Mouse (Mus musculus) hindbrain, embryonic 12.5 days (tissue): ENCODE measurements around the gene Cish. TPM values are rescaled to one million over a fixed set of nuclear protein-coding genes. Genes with fewer than 3 reads are reported as not detected.

Source experiments
- ATAC-seq: fragments of 200-750 bp; cut with Nextera tagmentation; 2 replicates; pipeline ENCODE4 v1.8.0; 2017; ENCODE audit warnings: moderate TSS enrichment; ENCODE audit not compliant: low FRiP score
- H3K27ac ChIP-seq: fragments of 300-500 bp; sonication (generic); 2 replicates; pipeline ENCODE4 v1.5.1; 2016; ENCODE audit warnings: mild to moderate bottlenecking
- H3K27me3 ChIP-seq: fragments of 300-500 bp; sonication (generic); 2 replicates; pipeline ENCODE4 v1.6.1; 2016; ENCODE audit warnings: mild to moderate bottlenecking
- H3K36me3 ChIP-seq: fragments of 300-500 bp; sonication (generic); 2 replicates; pipeline ENCODE4 v1.6.1; 2016; ENCODE audit warnings: mild to moderate bottlenecking
- H3K4me1 ChIP-seq: fragments of 300-500 bp; sonication (generic); 2 replicates; pipeline ENCODE4 v1.6.1; 2016
- H3K4me2 ChIP-seq: fragments of 300-500 bp; sonication (generic); replicated peaks from 2 replicates; pipeline ENCODE4 v1.6.1; 2016; ENCODE audit warnings: mild to moderate bottlenecking
- H3K4me3 ChIP-seq: fragments of 300-500 bp; sonication (generic); 2 replicates; pipeline ENCODE4 v1.5.1; 2016; ENCODE audit warnings: mild to moderate bottlenecking
- H3K9ac ChIP-seq: fragments of 300-500 bp; sonication (generic); 2 replicates; pipeline ENCODE4 v1.6.1; 2016; ENCODE audit warnings: mild to moderate bottlenecking, moderate library complexity
- H3K9me3 ChIP-seq: fragments of 300-500 bp; sonication (generic); replicated peaks from 2 replicates; pipeline ENCODE4 v1.6.1; 2016; ENCODE audit warnings: mild to moderate bottlenecking
- WGBS: fragments of 180-500 bp; shearing (Covaris S2); methylation state at CpG from one replicate; pipeline ENCODE4 v1.1.7; 2016; 5-methylcytosine and 5-hydroxymethylcytosine counted together
- polyA plus RNA-seq: library from polyadenylated mRNA; unstranded; fragments of >200 nt; fragmentation: Nextera tagmentation; extraction: Ambion mirVana; gene quantifications from 2 replicates; pipeline ENCODE4 v1.2.1, GENCODE M21; 2016

Cish gene
- polyA plus RNA-seq, 1 experiment from 2014 or later, result 8.0 TPM

GRCm38 (mm10) chr9:107312811-107313584, 17.2 kb downstream of the Cish start:
- Histone ChIP-seq H3K36me3 (no peaks in the 10 kb centered on the region), H3K4me2 (no peak overlapping the region), H3K9ac (no peak overlapping the region), H3K4me3 (no peak overlapping the region), H3K4me1 (no peaks in the 10 kb centered on the region), H3K9me3 (no peaks in the 10 kb centered on the region), H3K27ac (no peak overlapping the region), H3K27me3 (no peaks in the 10 kb centered on the region)
- 72% methylated on average over 10 of the region's 10 CpGs for WGBS
- no peak for ATAC-seq

- Histone ChIP-seq H3K4me2 (no peak overlapping the region), H3K27ac (no peak overlapping the region), H3K36me3 (no peaks in the 10 kb centered on the region), H3K4me3 (no peak overlapping the region), H3K4me1 (no peaks in the 10 kb centered on the region), H3K9me3 (no peaks in the 10 kb centered on the region), H3K27me3 (no peaks in the 10 kb centered on the region), H3K9ac (no peak overlapping the region)
- whole genome bisulfite sequencing, result 70% methylated on average over 3 of the region's 3 CpGs
- no peak for ATAC-seq
Measured at GRCm38 (mm10) chr9:107313926-107314325, 18.1 kb downstream of the Cish start.

- ATAC-seq, result no peak
- H3K36me3 ChIP-seq, result no peaks in the 10 kb centered on the region
- no peaks in the 10 kb centered on the region for H3K9me3 ChIP-seq
- no peak overlapping the region for H3K27ac ChIP-seq
- no peaks in the 10 kb centered on the region for H3K27me3 ChIP-seq
- WGBS, result 73% methylated on average over 2 of the region's 2 CpGs
- no peaks in the 10 kb centered on the region for H3K4me1 ChIP-seq
- no peak overlapping the region for H3K4me2 ChIP-seq
- no peak overlapping the region for H3K4me3 ChIP-seq
- no peak overlapping the region for H3K9ac ChIP-seq
Measured at GRCm38 (mm10) chr9:107315791-107316190, 20.0 kb downstream of the Cish start.

GRCm38 (mm10) chr9:107322461-107323050, 26.7 kb downstream of the Cish start:
- Histone ChIP-seq H3K4me2 (no peak overlapping the region), H3K9ac (no peak overlapping the region), H3K4me3 (no peak overlapping the region), H3K4me1 (no peaks in the 10 kb centered on the region), H3K9me3 (no peaks in the 10 kb centered on the region), H3K27me3 (no peaks in the 10 kb centered on the region), H3K36me3 (peaks cover 6% of the 10 kb centered on the region; the same call in 1 of the 2 replicates), H3K27ac (no peak overlapping the region)
- 81% methylated on average over 8 of the region's 8 CpGs for WGBS
- ATAC-seq, result no peak

- H3K9ac ChIP-seq, result no peak overlapping the region
- ATAC-seq, result no peak
- 78% methylated on average over 6 of the region's 6 CpGs for WGBS
- no peak overlapping the region for H3K4me3 ChIP-seq
- no peaks in the 10 kb centered on the region for H3K9me3 ChIP-seq
- H3K4me2 ChIP-seq, result no peak overlapping the region
- no peaks in the 10 kb centered on the region for H3K27me3 ChIP-seq
- H3K36me3 ChIP-seq, result peaks cover 12% of the 10 kb centered on the region
- H3K4me1 ChIP-seq, result no peaks in the 10 kb centered on the region
- H3K27ac ChIP-seq, result no peak overlapping the region
Measured at GRCm38 (mm10) chr9:107323558-107323957, 27.7 kb downstream of the Cish start.

GRCm38 (mm10) chr9:107324799-107325561, 29.2 kb downstream of the Cish start:
- Histone ChIP-seq H3K27me3 (no peaks in the 10 kb centered on the region), H3K4me3 (no peak overlapping the region), H3K4me2 (no peak overlapping the region), H3K36me3 (peaks cover 15% of the 10 kb centered on the region), H3K9me3 (no peaks in the 10 kb centered on the region), H3K4me1 (no peaks in the 10 kb centered on the region), H3K9ac (no peak overlapping the region; the same call in 1 of the 2 replicates), H3K27ac (no peak overlapping the region)
- WGBS, result 55% methylated on average over 4 of the region's 4 CpGs
- no peak for ATAC-seq

- no peaks in the 10 kb centered on the region for H3K4me1 ChIP-seq
- H3K9ac ChIP-seq, result no peak overlapping the region
- no peak overlapping the region for H3K27ac ChIP-seq
- H3K36me3 ChIP-seq, result peaks cover 20% of the 10 kb centered on the region
- H3K4me3 ChIP-seq, result no peak overlapping the region
- no peaks in the 10 kb centered on the region for H3K9me3 ChIP-seq
- no peak overlapping the region for H3K4me2 ChIP-seq
- 86% methylated on average over 7 of the region's 7 CpGs for WGBS
- H3K27me3 ChIP-seq, result no peaks in the 10 kb centered on the region
- ATAC-seq, result no peak
Measured at GRCm38 (mm10) chr9:107325904-107326303, 30.1 kb downstream of the Cish start.

GRCm38 (mm10) chr9:107327879-107328620, 32.2 kb downstream of the Cish start:
- WGBS, result 88% methylated on average over 16 of the region's 16 CpGs
- H3K4me3 ChIP-seq, result no peak overlapping the region
- no peaks in the 10 kb centered on the region for H3K4me1 ChIP-seq
- H3K9me3 ChIP-seq, result no peaks in the 10 kb centered on the region
- H3K27me3 ChIP-seq, result no peaks in the 10 kb centered on the region
- no peak overlapping the region for H3K27ac ChIP-seq
- H3K4me2 ChIP-seq, result no peak overlapping the region
- peaks cover 28% of the 10 kb centered on the region for H3K36me3 ChIP-seq
- no peak for ATAC-seq
- no peak overlapping the region for H3K9ac ChIP-seq

GRCm38 (mm10) chr9:107330791-107331190, 35.0 kb downstream of the Cish start:
- H3K27me3 ChIP-seq, result no peaks in the 10 kb centered on the region
- peaks cover 32% of the 10 kb centered on the region for H3K36me3 ChIP-seq

GRCm38 (mm10) chr9:107333686-107334085, 37.9 kb downstream of the Cish start:
- Histone ChIP-seq H3K36me3 (peaks cover 18% of the 10 kb centered on the region; the same call in 1 of the 2 replicates), H3K4me1 (peaks cover 12% of the 10 kb centered on the region), H3K9me3 (no peaks in the 10 kb centered on the region), H3K9ac (no peak overlapping the region), H3K4me2 (no peak overlapping the region), H3K4me3 (no peak overlapping the region), H3K27ac (no peak overlapping the region), H3K27me3 (no peaks in the 10 kb centered on the region)
- 61% methylated on average over 2 of the region's 2 CpGs for WGBS
- ATAC-seq, result no peak

More at GRCm38 (mm10) chr9:107330791-107331190, 35.0 kb downstream of the Cish start:
- H3K4me3 ChIP-seq, result no peak overlapping the region
- H3K9ac ChIP-seq, result no peak overlapping the region
- 83% methylated on average over 6 of the region's 6 CpGs for WGBS
- no peak overlapping the region for H3K27ac ChIP-seq
- H3K9me3 ChIP-seq, result no peaks in the 10 kb centered on the region
- H3K4me1 ChIP-seq, result no peaks in the 10 kb centered on the region
- no peak overlapping the region for H3K4me2 ChIP-seq
- ATAC-seq, result no peak

- H3K9ac ChIP-seq, result no peak overlapping the region
- WGBS, result 88% methylated on average over 6 of the region's 6 CpGs
- H3K4me1 ChIP-seq, result peaks cover 14% of the 10 kb centered on the region
- no peak for ATAC-seq
- H3K36me3 ChIP-seq, result 0 out of 2 replicates have a peak, but pooled peaks cover 17% of the 10 kb centered on the region
- H3K27me3 ChIP-seq, result no peaks in the 10 kb centered on the region
- H3K4me3 ChIP-seq, result no peak overlapping the region
- H3K27ac ChIP-seq, result no peak overlapping the region
- H3K9me3 ChIP-seq, result no peaks in the 10 kb centered on the region
- no peak overlapping the region for H3K4me2 ChIP-seq
Measured at GRCm38 (mm10) chr9:107334356-107334755, 38.5 kb downstream of the Cish start.

GRCm38 (mm10) chr9:107335046-107335445, 39.2 kb downstream of the Cish start:
- H3K27ac ChIP-seq, result no peak overlapping the region
- no peak overlapping the region for H3K4me3 ChIP-seq
- H3K27me3 ChIP-seq, result no peaks in the 10 kb centered on the region
- 0 out of 2 replicates have a peak, but pooled peaks cover 17% of the 10 kb centered on the region for H3K36me3 ChIP-seq
- WGBS, result 92% methylated on average over 5 of the region's 5 CpGs
- no peak overlapping the region for H3K4me2 ChIP-seq
- peaks cover 19% of the 10 kb centered on the region for H3K4me1 ChIP-seq
- H3K9me3 ChIP-seq, result no peaks in the 10 kb centered on the region
- ATAC-seq, result no peak
- no peak overlapping the region for H3K9ac ChIP-seq
